Mouse (Mus musculus): ENCODE data around the gene Dnah7b.
"Not testable (repeated sequence)": the region's sequence is repeated elsewhere in the genome, so short reads cannot be mapped to it uniquely, and the experiment has no call there.

DNA sequence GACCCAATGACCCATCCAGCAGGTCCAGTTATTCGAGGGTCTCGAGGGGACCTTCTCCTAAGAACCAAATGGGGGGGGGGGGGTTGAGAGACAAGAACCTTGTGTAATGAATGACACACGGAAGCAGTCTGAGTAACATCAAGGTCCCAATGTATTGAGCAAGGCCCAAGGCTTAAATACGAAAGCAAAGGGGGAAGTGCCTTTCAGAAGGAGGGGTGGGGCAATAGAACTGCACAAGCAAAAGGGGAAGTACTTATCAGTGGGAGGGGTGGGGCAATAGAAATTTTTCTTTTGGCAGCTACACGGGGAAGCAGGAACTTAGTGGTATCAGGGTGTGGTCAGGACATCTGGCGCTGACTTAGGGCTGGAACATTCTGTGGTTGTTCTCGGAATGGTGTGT lies 348.7 kb downstream of the Dnah7b start:
- not testable (repeated sequence) for TF ChIP-seq CTCF, EP300 (IDR thresholded peaks at IDR 0.05; ENCODE audit: low read depth)
